Mouse (Mus musculus) cerebellum, adult 2 months (tissue): ENCODE measurements around the gene Arid1b. TPM values are rescaled to one million over a fixed set of nuclear protein-coding genes. Genes with fewer than 3 reads are reported as not detected.

Source experiments
- DNase-seq, 2 experiments: peaks; one replicate each; pipeline ENCODE4 v3.0.0; 2021
- H3K27ac ChIP-seq: fragments of 200-500 bp; 2 replicates; pipeline ENCODE4 v1.5.1; 2012; ENCODE audit warnings: low read length, control low read depth, inconsistent platforms; ENCODE audit not compliant: insufficient read depth
- H3K27me3 ChIP-seq: fragments of 200-500 bp; 2 replicates; pipeline ENCODE4 v1.6.1; 2012; ENCODE audit warnings: inconsistent platforms, mild to moderate bottlenecking, low read length, moderate library complexity; ENCODE audit not compliant: control insufficient read depth, insufficient read depth
- H3K4me1 ChIP-seq: fragments of 200-500 bp; 2 replicates; pipeline ENCODE4 v1.6.1; 2011; ENCODE audit warnings: low read length; ENCODE audit not compliant: control insufficient read depth, insufficient read depth
- H3K4me3 ChIP-seq: fragments of 200-500 bp; replicated peaks from 2 replicates; pipeline ENCODE3; 2011; ENCODE audit warnings: mild to moderate bottlenecking, low read depth, low read length, control low read depth; ENCODE audit not compliant: insufficient read depth
- CTCF ChIP-seq: fragments of 200-500 bp; IDR thresholded peaks from 2 replicates; pipeline ENCODE4 v1.5.1; 2011; ENCODE audit warnings: low read depth, mild to moderate bottlenecking, control low read depth, low read length, moderate library complexity, borderline replicate concordance; ENCODE audit not compliant: insufficient read depth
- POLR2A ChIP-seq: fragments of 200-500 bp; IDR thresholded peaks from 2 replicates; pipeline ENCODE4 v1.6.1; 2011; ENCODE audit warnings: low read length, control low read depth, borderline replicate concordance; ENCODE audit not compliant: insufficient read depth
- WGBS: fragments of 180-500 bp; shearing (Covaris S2); methylation state at CpG from one replicate; pipeline ENCODE4 v1.1.7; 2018; 5-methylcytosine and 5-hydroxymethylcytosine counted together
- polyA plus RNA-seq: library from polyadenylated mRNA; depleted of rRNA; stranded (reverse); fragments of >200 nt; gene quantifications from 2 replicates; pipeline ENCODE4 v1.2.3, GENCODE M21; 2012

The Arid1b gene
- polyA plus RNA-seq, 1 experiment, result 25.6 TPM

GRCm38 (mm10) chr17:5012091-5012490 lies 18.0 kb downstream of the Arid1b start:
- DNase-seq, result no peak
- H3K27me3 ChIP-seq, result no peaks in the 10 kb centered on the region
- no peak overlapping the region for H3K27ac ChIP-seq
- TF ChIP-seq CTCF, result no peak
- no peak for TF ChIP-seq POLR2A
- 39% methylated on average over 3 of the region's 3 CpGs for WGBS
- no peak overlapping the region for H3K4me3 ChIP-seq
- H3K4me1 ChIP-seq, result peaks cover 49% of the 10 kb centered on the region

DNA sequence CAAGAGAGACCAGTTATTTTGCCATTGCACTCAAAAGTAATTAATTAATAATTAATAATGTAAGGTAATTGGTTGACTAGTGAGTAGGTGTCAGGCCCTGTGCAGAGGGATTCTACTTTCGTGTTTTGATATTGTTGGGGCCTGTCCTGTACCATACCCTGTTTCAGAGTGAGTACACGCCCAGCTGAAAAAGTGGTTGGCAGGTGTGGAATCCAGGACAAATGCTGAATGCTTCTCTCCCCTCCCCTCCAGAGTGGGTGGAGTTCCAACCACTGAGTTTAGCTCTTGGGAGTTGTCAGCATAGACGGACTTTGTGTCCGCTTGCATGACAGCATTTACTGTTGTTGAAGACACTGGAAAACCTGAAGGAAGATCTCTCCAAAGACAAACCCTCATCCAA lies 18.4 kb downstream of the Arid1b start:
- 69% methylated on average over 4 of the region's 4 CpGs for WGBS
- DNase-seq, result no peak
- no peaks in the 10 kb centered on the region for H3K27me3 ChIP-seq
- no peak for TF ChIP-seq POLR2A
- TF ChIP-seq CTCF, result no peak
- H3K4me3 ChIP-seq, result no peak overlapping the region
- H3K4me1 ChIP-seq, result peaks cover 46% of the 10 kb centered on the region
- peak overlapping the region; percentile 18; the same call in 1 of the 2 replicates for H3K27ac ChIP-seq

GRCm38 (mm10) chr17:5014327-5014957 lies 20.3 kb downstream of the Arid1b start:
- H3K27ac ChIP-seq, result no peak overlapping the region
- no peak for DNase-seq
- TF ChIP-seq POLR2A (no peak), CTCF (no peak)
- H3K27me3 ChIP-seq, result no peaks in the 10 kb centered on the region
- H3K4me3 ChIP-seq, result no peak overlapping the region
- peaks cover 33% of the 10 kb centered on the region for H3K4me1 ChIP-seq
- WGBS, result 76% methylated on average over 23 of the region's 23 CpGs

DNA sequence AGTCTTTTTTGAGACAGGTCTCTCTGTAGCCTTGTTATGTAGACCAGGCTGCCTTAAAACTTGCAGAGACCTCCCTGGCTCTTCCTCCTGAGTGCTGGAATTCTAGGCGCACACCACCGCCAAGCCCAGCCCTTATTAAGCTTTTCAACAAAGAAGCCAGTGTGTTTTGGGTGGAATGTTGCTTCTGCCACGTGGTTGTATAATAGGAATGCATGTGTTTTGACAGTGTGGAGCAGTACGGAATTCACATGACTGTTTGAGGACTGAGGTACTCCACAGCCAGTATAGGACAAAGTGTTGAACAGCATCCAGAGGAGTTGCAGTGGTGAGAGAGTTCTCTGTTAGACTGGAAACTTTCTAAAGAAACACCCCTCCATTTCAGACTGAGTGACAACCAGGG lies 22.3 kb downstream of the Arid1b start:
- Histone ChIP-seq H3K4me3 (no peak overlapping the region), H3K27me3 (no peaks in the 10 kb centered on the region), H3K4me1 (peaks cover 41% of the 10 kb centered on the region), H3K27ac (no peak overlapping the region)
- 60% methylated on average over 4 of the region's 4 CpGs for WGBS
- no peak for TF ChIP-seq CTCF
- no peak for TF ChIP-seq POLR2A
- DNase-seq, result no peak

DNA sequence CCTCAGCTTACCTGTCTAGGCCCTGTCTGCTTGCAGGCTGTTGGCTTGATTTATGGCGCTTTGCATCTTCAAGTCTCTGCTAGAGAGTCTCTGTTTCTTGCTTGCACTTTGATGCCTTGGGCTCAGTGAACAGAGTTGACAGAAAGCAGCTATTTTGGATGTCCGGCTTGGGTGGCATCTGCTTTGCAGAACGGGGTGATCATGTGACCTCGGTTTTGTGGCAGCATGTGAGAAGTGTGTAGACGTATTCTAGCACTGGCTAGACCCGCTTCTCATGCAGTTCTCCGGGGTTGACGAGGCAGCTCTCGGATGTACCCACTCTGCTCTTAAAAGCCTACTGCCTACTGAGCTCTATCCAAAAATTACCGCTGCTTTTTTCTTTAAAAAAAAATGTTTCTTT lies 22.9 kb downstream of the Arid1b start:
- H3K27me3 ChIP-seq, result no peaks in the 10 kb centered on the region
- H3K27ac ChIP-seq, result no peak overlapping the region
- DNase-seq, result no peak
- WGBS, result 64% methylated on average over 10 of the region's 10 CpGs
- H3K4me1 ChIP-seq, result peaks cover 42% of the 10 kb centered on the region
- TF ChIP-seq POLR2A, result no peak
- TF ChIP-seq CTCF, result no peak
- no peak overlapping the region for H3K4me3 ChIP-seq

GRCm38 (mm10) chr17:5021303-5022003 lies 27.3 kb downstream of the Arid1b start:
- 12% methylated on average over 11 of the region's 11 CpGs for WGBS
- no peaks in the 10 kb centered on the region for H3K27me3 ChIP-seq

GRCm38 (mm10) chr17:5022019-5022544 lies 27.9 kb downstream of the Arid1b start:
- TF ChIP-seq POLR2A (no peak), CTCF (no peak)
- Histone ChIP-seq H3K4me1 (peaks cover 33% of the 10 kb centered on the region), H3K27ac (no peak overlapping the region), H3K4me3 (no peak overlapping the region), H3K27me3 (no peaks in the 10 kb centered on the region)
- no peak for DNase-seq
- WGBS, result 78% methylated on average over 9 of the region's 9 CpGs

More at GRCm38 (mm10) chr17:5021303-5022003, 27.3 kb downstream of the Arid1b start:
- Histone ChIP-seq H3K4me1 (peaks cover 37% of the 10 kb centered on the region), H3K27ac (no peak overlapping the region), H3K4me3 (no peak overlapping the region)
- peak in 1 of 2 experiments; percentile 49 for DNase-seq
- TF ChIP-seq CTCF (no peak), POLR2A (no peak)

DNA sequence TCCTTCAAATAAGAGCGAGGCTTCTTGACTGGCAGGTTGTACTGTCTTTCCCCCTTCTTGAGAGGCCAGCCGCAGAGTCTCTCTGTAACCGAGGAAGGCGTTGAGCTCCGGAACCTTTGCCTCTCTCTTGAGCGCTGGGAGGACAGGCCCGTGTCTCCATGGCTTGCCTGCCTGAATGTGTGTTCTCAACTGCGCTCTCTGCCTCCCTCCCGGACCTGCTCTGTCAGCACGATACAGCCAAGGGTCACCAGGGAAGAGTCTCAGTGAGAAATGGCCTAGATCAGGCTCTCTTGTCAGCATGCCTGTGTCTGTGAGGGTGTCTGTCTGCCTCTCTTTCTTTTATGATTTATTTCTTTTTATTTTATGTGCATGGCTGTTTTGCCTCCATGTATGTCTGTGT lies 29.6 kb downstream of the Arid1b start:
- 53% methylated on average over 10 of the region's 10 CpGs for WGBS
- no peaks in the 10 kb centered on the region for H3K27me3 ChIP-seq
- H3K4me3 ChIP-seq, result no peak overlapping the region
- peaks cover 35% of the 10 kb centered on the region for H3K4me1 ChIP-seq
- TF ChIP-seq CTCF, result no peak
- no peak for TF ChIP-seq POLR2A
- DNase-seq, result no peak
- H3K27ac ChIP-seq, result no peak overlapping the region
